Mouse (Mus musculus) testis, adult 2 months (tissue): ENCODE data around the gene Fnip2. TPM values are rescaled to one million over a fixed set of nuclear protein-coding genes. Genes with fewer than 3 reads are reported as not detected.

Source experiments
- H3K27ac ChIP-seq: fragments of 200-500 bp; 2 replicates; pipeline ENCODE4 v1.5.1; 2012; ENCODE audit warnings: low read depth, low read length; ENCODE audit not compliant: control insufficient read depth, insufficient read depth
- H3K27me3 ChIP-seq: fragments of 200-500 bp; 2 replicates; pipeline ENCODE4 v1.6.1; 2012; ENCODE audit warnings: mild to moderate bottlenecking, low read length, moderate library complexity; ENCODE audit not compliant: control insufficient read depth, insufficient read depth
- H3K36me3 ChIP-seq: fragments of 200-500 bp; 2 replicates; pipeline ENCODE4 v1.6.1; 2012; ENCODE audit warnings: mild to moderate bottlenecking, low read length; ENCODE audit not compliant: control insufficient read depth, insufficient read depth
- H3K4me1 ChIP-seq: fragments of 200-500 bp; 2 replicates; pipeline ENCODE4 v1.6.1; 2012; ENCODE audit warnings: low read length; ENCODE audit not compliant: control insufficient read depth, insufficient read depth
- H3K4me3 ChIP-seq: fragments of 200-500 bp; 2 replicates; pipeline ENCODE4 v1.5.1; 2012; ENCODE audit warnings: low read depth, mild to moderate bottlenecking, low read length, moderate library complexity, mixed read lengths; ENCODE audit not compliant: control insufficient read depth
- CTCF ChIP-seq: fragments of 200-500 bp; IDR thresholded peaks from 2 replicates; pipeline ENCODE4 v1.5.1; 2012; ENCODE audit warnings: low read depth, mild to moderate bottlenecking, inconsistent platforms, low read length, moderate library complexity; ENCODE audit not compliant: control insufficient read depth, insufficient read depth, insufficient replicate concordance
- POLR2A ChIP-seq: fragments of 200-500 bp; IDR thresholded peaks from 2 replicates; pipeline ENCODE4 v1.6.1; 2012; ENCODE audit warnings: low read depth, mild to moderate bottlenecking, inconsistent platforms, low read length, moderate library complexity; ENCODE audit not compliant: control insufficient read depth
- polyA plus RNA-seq: library from polyadenylated mRNA; depleted of rRNA; stranded (reverse); fragments of >200 nt; gene quantifications from 2 replicates; pipeline ENCODE4 v1.2.3, GENCODE M21; 2012

The Fnip2 gene
- polyA plus RNA-seq, 1 experiment: 2.1 TPM

GRCm38 (mm10) chr3:79560555-79560954 is 7.0 kb downstream of the Fnip2 start:
- H3K27me3 ChIP-seq: no peaks in the 10 kb centered on the region
- TF ChIP-seq POLR2A: no peak
- TF ChIP-seq CTCF: no peak
- no peaks in the 10 kb centered on the region for H3K36me3 ChIP-seq
- H3K4me1 ChIP-seq: no peaks in the 10 kb centered on the region
- no peak overlapping the region for H3K27ac ChIP-seq
- H3K4me3 ChIP-seq: no peak overlapping the region

- H3K27ac ChIP-seq: no peak overlapping the region
- H3K4me3 ChIP-seq: no peak overlapping the region
- H3K36me3 ChIP-seq: no peaks in the 10 kb centered on the region
- H3K4me1 ChIP-seq: no peaks in the 10 kb centered on the region
- H3K27me3 ChIP-seq: no peaks in the 10 kb centered on the region
- no peak for TF ChIP-seq CTCF
- TF ChIP-seq POLR2A: no peak
Measured at GRCm38 (mm10) chr3:79559773-79560045, 7.9 kb downstream of the Fnip2 start.

- H3K27ac ChIP-seq: no peak overlapping the region; the same call in 1 of the 2 replicates
- TF ChIP-seq CTCF (no peak), POLR2A (no peak)
- no peaks in the 10 kb centered on the region for H3K36me3 ChIP-seq
- no peaks in the 10 kb centered on the region for H3K4me1 ChIP-seq
- no peak overlapping the region for H3K4me3 ChIP-seq
- no peaks in the 10 kb centered on the region for H3K27me3 ChIP-seq
Measured at GRCm38 (mm10) chr3:79559021-79559772, 8.4 kb downstream of the Fnip2 start.

DNA sequence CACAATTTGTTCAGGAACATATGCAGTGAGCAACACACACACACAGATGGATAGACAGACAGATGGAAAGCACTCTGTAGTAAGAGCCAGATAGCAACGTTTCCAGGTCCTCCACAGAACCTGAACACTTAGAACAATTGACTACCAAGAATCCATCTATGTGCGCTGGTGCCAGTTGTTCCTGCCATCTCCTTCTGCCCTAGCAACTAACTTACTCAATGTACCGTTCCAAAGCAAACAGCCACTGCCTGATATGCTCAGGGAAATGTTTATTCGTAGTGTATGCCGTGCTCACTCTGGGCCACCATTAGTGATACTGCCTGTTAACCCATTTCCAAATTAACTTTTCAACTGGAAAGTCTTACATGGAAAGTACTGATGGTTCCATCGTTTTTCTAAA is 12.5 kb downstream of the Fnip2 start:
- no peak overlapping the region for H3K4me3 ChIP-seq
- no peak overlapping the region for H3K27ac ChIP-seq
- H3K4me1 ChIP-seq: no peaks in the 10 kb centered on the region
- TF ChIP-seq POLR2A: no peak
- TF ChIP-seq CTCF: no peak
- no peaks in the 10 kb centered on the region for H3K36me3 ChIP-seq
- H3K27me3 ChIP-seq: no peaks in the 10 kb centered on the region

- TF ChIP-seq POLR2A (no peak), CTCF (no peak)
- H3K4me3 ChIP-seq: no peak overlapping the region
- no peaks in the 10 kb centered on the region for H3K27me3 ChIP-seq
- no peaks in the 10 kb centered on the region for H3K36me3 ChIP-seq
- no peak overlapping the region for H3K27ac ChIP-seq
- no peaks in the 10 kb centered on the region for H3K4me1 ChIP-seq
Measured at GRCm38 (mm10) chr3:79553779-79554178, 13.8 kb downstream of the Fnip2 start.

- no peaks in the 10 kb centered on the region for H3K36me3 ChIP-seq
- H3K27me3 ChIP-seq: no peaks in the 10 kb centered on the region
- no peak for TF ChIP-seq CTCF
- TF ChIP-seq POLR2A: no peak
- no peak overlapping the region for H3K27ac ChIP-seq
- no peaks in the 10 kb centered on the region for H3K4me1 ChIP-seq
- H3K4me3 ChIP-seq: no peak overlapping the region
Measured at GRCm38 (mm10) chr3:79551826-79552552, 15.6 kb downstream of the Fnip2 start.

DNA sequence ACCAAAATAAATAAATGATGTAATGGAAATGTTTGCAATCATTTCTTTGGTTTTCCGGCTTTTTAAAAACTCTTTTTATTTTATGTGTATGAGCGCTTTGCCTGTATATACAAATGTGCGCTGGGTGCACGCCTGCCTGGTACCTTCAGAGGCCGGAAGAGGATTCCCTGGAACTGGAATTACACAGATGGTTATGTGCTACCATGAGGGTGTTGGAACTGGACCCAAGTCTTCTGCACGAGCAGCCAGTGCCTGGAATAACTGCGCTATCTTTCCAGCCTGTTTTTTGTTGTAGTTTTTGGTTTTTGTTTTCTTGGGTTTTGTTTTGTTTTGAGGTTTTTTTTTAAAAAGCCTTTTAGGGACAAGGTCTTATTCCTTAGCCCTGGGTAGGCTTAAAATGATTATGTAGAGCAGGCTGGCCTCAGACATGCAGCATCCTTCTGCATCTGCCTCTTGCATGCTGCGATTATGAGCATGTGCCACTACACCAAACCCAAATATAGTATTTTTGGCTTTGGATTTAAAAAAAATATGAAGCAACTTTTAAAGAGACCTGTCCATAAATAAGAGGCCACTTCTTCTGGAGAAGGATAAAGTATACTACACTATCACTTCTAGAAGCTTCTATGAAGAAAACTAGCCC is 17.7 kb downstream of the Fnip2 start:
- no peaks in the 10 kb centered on the region for H3K36me3 ChIP-seq
- no peaks in the 10 kb centered on the region for H3K4me1 ChIP-seq
- H3K27me3 ChIP-seq: no peaks in the 10 kb centered on the region
- no peak for TF ChIP-seq POLR2A
- no peak for TF ChIP-seq CTCF
- H3K4me3 ChIP-seq: no peak overlapping the region
- H3K27ac ChIP-seq: no peak overlapping the region
